Mouse (Mus musculus): ENCODE measurements around the gene Gm49354. TPM values are rescaled to one million over a fixed set of nuclear protein-coding genes. Genes with fewer than 3 reads are reported as not detected.
"Not testable (repeated sequence)": the region's sequence is repeated elsewhere in the genome, so short reads cannot be mapped to it uniquely, and the experiment has no call there.

Gene Gm49354
- polyA plus RNA-seq, 1 experiment from 2014 or later: not detected

- H3K36me3 ChIP-seq: peaks cover 100% of the 10 kb centered on the region
- no peak for DNase-seq (ENCODE audit: low spot score)
- H3K27me3 ChIP-seq (ENCODE audit: low read depth, poor library complexity, severe bottlenecking): no peaks in the 10 kb centered on the region
- WGBS: 93% methylated on average over 6 of the region's 6 CpGs
- no peak overlapping the region for H3K4me3 ChIP-seq
- H3K9me3 ChIP-seq (replicated peaks): no peaks in the 10 kb centered on the region
- no peaks in the 10 kb centered on the region for H3K4me1 ChIP-seq
- H3K27ac ChIP-seq (replicated peaks): no peak overlapping the region
Measured at GRCm38 (mm10) chr13:59795807-59796465, 13.9 kb upstream of the Gm49354 start.

GRCm38 (mm10) chr13:59794786-59795185 is 12.7 kb upstream of the Gm49354 start:
- Histone ChIP-seq H3K27ac (replicated peaks) (no peak overlapping the region), H3K4me1 (no peaks in the 10 kb centered on the region), H3K4me3 (no peak overlapping the region), H3K27me3 (ENCODE audit: low read depth, poor library complexity, severe bottlenecking) (no peaks in the 10 kb centered on the region), H3K36me3 (peaks cover 100% of the 10 kb centered on the region), H3K9me3 (replicated peaks) (no peaks in the 10 kb centered on the region)
- WGBS: 86% methylated on average over 1 of the region's 1 CpGs
- DNase-seq (ENCODE audit: low spot score): no peak

- not testable (repeated sequence) for H3K4me3 ChIP-seq; H3K27ac ChIP-seq (replicated peaks); H3K9me3 ChIP-seq (replicated peaks); H3K4me1 ChIP-seq; DNase-seq (ENCODE audit: low spot score); H3K27me3 ChIP-seq (ENCODE audit: low read depth, poor library complexity, severe bottlenecking)
- 97% methylated on average over 1 of the region's 1 CpGs for WGBS
- H3K36me3 ChIP-seq: peaks cover 99% of the 10 kb centered on the region
Measured at GRCm38 (mm10) chr13:59779744-59780264, 2.2 kb downstream of the Gm49354 start.

- Histone ChIP-seq H3K27ac (replicated peaks) (no peak overlapping the region), H3K9me3 (replicated peaks) (no peaks in the 10 kb centered on the region), H3K27me3 (ENCODE audit: low read depth, poor library complexity, severe bottlenecking) (no peaks in the 10 kb centered on the region), H3K36me3 (peaks cover 97% of the 10 kb centered on the region), H3K4me1 (no peaks in the 10 kb centered on the region), H3K4me3 (no peak overlapping the region)
- 89% methylated on average over 4 of the region's 4 CpGs for WGBS
- no peak for DNase-seq (ENCODE audit: low spot score)
Measured at GRCm38 (mm10) chr13:59779213-59779612, 2.8 kb downstream of the Gm49354 start.

GRCm38 (mm10) chr13:59775168-59775567 is 6.9 kb downstream of the Gm49354 start:
- H3K4me1 ChIP-seq: peaks cover 12% of the 10 kb centered on the region
- DNase-seq (ENCODE audit: low spot score): no peak
- no peaks in the 10 kb centered on the region for H3K9me3 ChIP-seq (replicated peaks)
- peaks cover 88% of the 10 kb centered on the region for H3K36me3 ChIP-seq
- H3K27ac ChIP-seq (replicated peaks): no peak overlapping the region
- WGBS: 93% methylated on average over 3 of the region's 3 CpGs
- H3K27me3 ChIP-seq (ENCODE audit: low read depth, poor library complexity, severe bottlenecking): no peaks in the 10 kb centered on the region
- H3K4me3 ChIP-seq: no peak overlapping the region

GRCm38 (mm10) chr13:59771257-59771656 is 10.8 kb downstream of the Gm49354 start:
- Histone ChIP-seq H3K36me3 (peaks cover 55% of the 10 kb centered on the region), H3K4me3 (peak overlapping the region; percentile 84; the same call in 1 of the 2 replicates), H3K9me3 (replicated peaks) (no peaks in the 10 kb centered on the region), H3K27me3 (ENCODE audit: low read depth, poor library complexity, severe bottlenecking) (no peaks in the 10 kb centered on the region), H3K27ac (replicated peaks) (peak overlapping the region; percentile 95), H3K4me1 (peaks cover 39% of the 10 kb centered on the region)
- DNase-seq (ENCODE audit: low spot score): no peak
- 81% methylated on average over 9 of the region's 9 CpGs for WGBS

GRCm38 (mm10) chr13:59770847-59771246 is 11.2 kb downstream of the Gm49354 start:
- Histone ChIP-seq H3K4me3 (peak overlapping the region; percentile 84), H3K36me3 (peaks cover 51% of the 10 kb centered on the region), H3K27me3 (ENCODE audit: low read depth, poor library complexity, severe bottlenecking) (no peaks in the 10 kb centered on the region), H3K9me3 (replicated peaks) (no peaks in the 10 kb centered on the region), H3K4me1 (peaks cover 43% of the 10 kb centered on the region), H3K27ac (replicated peaks) (peak overlapping the region; percentile 95)
- no peak for DNase-seq (ENCODE audit: low spot score)
- 76% methylated on average over 9 of the region's 9 CpGs for WGBS

- Histone ChIP-seq H3K27ac (replicated peaks) (peak overlapping the region; percentile 95), H3K36me3 (peaks cover 44% of the 10 kb centered on the region), H3K27me3 (ENCODE audit: low read depth, poor library complexity, severe bottlenecking) (no peaks in the 10 kb centered on the region), H3K4me3 (peak overlapping the region; percentile 84), H3K4me1 (peaks cover 47% of the 10 kb centered on the region), H3K9me3 (replicated peaks) (no peaks in the 10 kb centered on the region)
- 1% methylated on average over 28 of the region's 28 CpGs for WGBS
- peak; percentile 90 for DNase-seq (ENCODE audit: low spot score)
Measured at GRCm38 (mm10) chr13:59770164-59770562, 11.9 kb downstream of the Gm49354 start.

- peaks cover 47% of the 10 kb centered on the region for H3K4me1 ChIP-seq
- peak; percentile 99 for DNase-seq (ENCODE audit: low spot score)
- no peaks in the 10 kb centered on the region for H3K27me3 ChIP-seq (ENCODE audit: low read depth, poor library complexity, severe bottlenecking)
- WGBS: under 1% methylated on average over 91 of the region's 91 CpGs
- peak within 1 kb of the TSS; percentile 84 for H3K4me3 ChIP-seq
- peaks cover 39% of the 10 kb centered on the region for H3K36me3 ChIP-seq
- peak within 1 kb of the TSS; percentile 95 for H3K27ac ChIP-seq (replicated peaks)
- no peaks in the 10 kb centered on the region for H3K9me3 ChIP-seq (replicated peaks)
Measured at GRCm38 (mm10) chr13:59769296-59770163, 12.5 kb downstream of the Gm49354 start, which contains the start of gene Isca1. Isca1 (minus strand) TSS chr13:59769810.

- Histone ChIP-seq H3K27me3 (ENCODE audit: low read depth, poor library complexity, severe bottlenecking) (no peaks in the 10 kb centered on the region), H3K9me3 (replicated peaks) (no peaks in the 10 kb centered on the region), H3K4me3 (peak overlapping the region; percentile 84), H3K36me3 (peaks cover 37% of the 10 kb centered on the region), H3K4me1 (peaks cover 47% of the 10 kb centered on the region), H3K27ac (replicated peaks) (peak overlapping the region; percentile 35; the same call in 1 of the 2 replicates)
- DNase-seq (ENCODE audit: low spot score): no peak
- 48% methylated on average over 13 of the region's 13 CpGs for WGBS
Measured at GRCm38 (mm10) chr13:59768531-59768930, 13.5 kb downstream of the Gm49354 start.

GRCm38 (mm10) chr13:59766786-59767515 is 15.1 kb downstream of the Gm49354 start:
- 88% methylated on average over 11 of the region's 11 CpGs for WGBS
- Histone ChIP-seq H3K36me3 (peaks cover 37% of the 10 kb centered on the region), H3K4me3 (no peak overlapping the region), H3K27ac (replicated peaks) (no peak overlapping the region), H3K4me1 (peaks cover 47% of the 10 kb centered on the region), H3K9me3 (replicated peaks) (no peaks in the 10 kb centered on the region), H3K27me3 (ENCODE audit: low read depth, poor library complexity, severe bottlenecking) (no peaks in the 10 kb centered on the region)
- no peak for DNase-seq (ENCODE audit: low spot score)

- Histone ChIP-seq H3K9me3 (replicated peaks) (no peaks in the 10 kb centered on the region), H3K4me3 (no peak overlapping the region), H3K4me1 (peaks cover 24% of the 10 kb centered on the region), H3K36me3 (peaks cover 70% of the 10 kb centered on the region), H3K27me3 (ENCODE audit: low read depth, poor library complexity, severe bottlenecking) (no peaks in the 10 kb centered on the region), H3K27ac (replicated peaks) (no peak overlapping the region)
- WGBS: 95% methylated on average over 7 of the region's 7 CpGs
- DNase-seq (ENCODE audit: low spot score): no peak
Measured at GRCm38 (mm10) chr13:59762791-59763190, 19.3 kb downstream of the Gm49354 start.

Data from midbrain, embryonic 10.5 days (tissue).